Mouse (Mus musculus): Measurements from ENCODE around the gene Hist1h2bl.
"Not testable (repeated sequence)": the region's sequence is repeated elsewhere in the genome, so short reads cannot be mapped to it uniquely, and the experiment has no call there.

The Hist1h2bl gene

DNA sequence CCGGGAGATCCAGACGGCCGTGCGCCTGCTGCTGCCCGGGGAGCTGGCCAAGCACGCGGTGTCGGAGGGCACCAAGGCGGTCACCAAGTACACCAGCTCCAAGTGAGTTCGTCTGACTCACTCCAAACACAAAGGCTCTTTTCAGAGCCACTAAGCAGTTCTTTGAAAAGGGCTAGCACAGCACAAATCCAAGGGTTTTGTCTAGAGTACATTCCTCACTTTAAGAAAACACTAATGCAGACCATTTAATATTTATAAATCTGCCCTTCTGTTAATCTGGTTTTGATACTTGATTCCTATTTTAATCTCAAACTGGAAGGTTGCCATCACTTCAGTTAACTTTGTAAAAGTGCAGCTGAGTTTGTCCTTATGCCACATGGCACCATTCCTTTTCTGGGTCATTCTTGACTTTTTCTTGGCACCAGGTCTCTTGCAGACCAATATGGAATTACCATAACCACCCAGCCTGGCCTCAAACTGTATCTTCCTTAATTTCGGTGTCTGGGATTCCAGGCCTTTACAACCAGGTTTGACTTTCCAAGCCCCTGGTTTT, 6.5 kb upstream of the Hist1h2bl start:
- DNase-seq = no peak

DNA sequence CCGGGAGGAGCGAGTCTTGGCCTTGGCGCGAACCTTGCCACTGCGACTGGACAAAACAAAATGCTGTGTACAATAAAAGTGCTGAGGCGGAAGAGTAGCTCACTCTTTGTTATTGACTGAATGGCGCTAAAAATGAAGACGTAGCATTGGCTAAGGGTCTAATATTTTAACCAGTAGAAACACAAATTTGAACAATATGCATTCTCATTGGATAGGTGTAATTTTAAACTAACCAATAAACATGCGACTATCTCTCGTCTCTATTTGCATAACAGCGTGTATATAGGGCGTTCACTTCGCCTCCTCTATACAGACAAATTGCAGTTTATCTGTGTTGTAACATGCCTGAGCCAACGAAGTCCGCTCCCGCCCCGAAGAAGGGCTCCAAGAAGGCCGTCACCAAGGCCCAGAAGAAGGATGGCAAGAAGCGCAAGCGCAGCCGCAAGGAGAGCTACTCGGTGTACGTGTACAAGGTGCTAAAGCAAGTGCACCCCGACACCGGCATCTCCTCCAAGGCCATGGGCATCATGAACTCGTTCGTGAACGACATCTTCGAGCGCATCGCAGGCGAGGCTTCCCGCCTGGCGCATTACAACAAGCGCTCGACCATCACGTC, 5.9 kb upstream of the Hist1h2bl start, which contains the start of gene Hist1h2bm:
Gene Hist1h2bm (plus strand): TSS at position 288 of the 616 bp plus-strand sequence.
- peak; percentile 37 to 76 for DNase-seq

DNA sequence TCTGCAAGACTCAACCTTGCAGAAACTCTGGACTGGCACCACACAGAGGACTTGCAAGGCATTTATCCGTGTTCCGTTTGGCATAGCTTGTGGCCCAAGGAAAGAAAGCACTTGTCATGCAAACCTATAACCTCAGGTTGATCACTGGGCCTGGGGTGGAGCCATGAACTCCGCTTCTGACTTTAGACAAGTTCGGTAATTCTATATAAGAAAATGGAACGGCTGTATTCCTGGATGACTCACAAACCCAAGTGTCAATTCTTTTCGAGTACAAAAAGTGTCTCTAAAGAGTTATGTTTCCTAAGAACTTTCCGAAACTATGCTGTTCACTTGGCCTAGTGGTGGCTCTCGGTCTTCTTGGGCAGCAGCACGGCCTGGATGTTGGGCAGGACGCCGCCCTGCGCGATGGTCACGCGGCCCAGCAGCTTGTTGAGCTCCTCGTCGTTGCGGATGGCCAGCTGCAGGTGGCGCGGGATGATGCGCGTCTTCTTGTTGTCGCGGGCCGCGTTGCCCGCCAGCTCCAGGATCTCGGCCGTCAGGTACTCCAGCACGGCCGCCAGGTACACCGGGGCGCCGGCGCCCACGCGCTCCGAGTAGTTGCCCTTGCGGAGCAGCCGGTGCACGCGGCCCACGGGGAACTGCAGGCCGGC, 5.3 kb upstream of the Hist1h2bl start:
- DNase-seq = not testable (repeated sequence)

DNA sequence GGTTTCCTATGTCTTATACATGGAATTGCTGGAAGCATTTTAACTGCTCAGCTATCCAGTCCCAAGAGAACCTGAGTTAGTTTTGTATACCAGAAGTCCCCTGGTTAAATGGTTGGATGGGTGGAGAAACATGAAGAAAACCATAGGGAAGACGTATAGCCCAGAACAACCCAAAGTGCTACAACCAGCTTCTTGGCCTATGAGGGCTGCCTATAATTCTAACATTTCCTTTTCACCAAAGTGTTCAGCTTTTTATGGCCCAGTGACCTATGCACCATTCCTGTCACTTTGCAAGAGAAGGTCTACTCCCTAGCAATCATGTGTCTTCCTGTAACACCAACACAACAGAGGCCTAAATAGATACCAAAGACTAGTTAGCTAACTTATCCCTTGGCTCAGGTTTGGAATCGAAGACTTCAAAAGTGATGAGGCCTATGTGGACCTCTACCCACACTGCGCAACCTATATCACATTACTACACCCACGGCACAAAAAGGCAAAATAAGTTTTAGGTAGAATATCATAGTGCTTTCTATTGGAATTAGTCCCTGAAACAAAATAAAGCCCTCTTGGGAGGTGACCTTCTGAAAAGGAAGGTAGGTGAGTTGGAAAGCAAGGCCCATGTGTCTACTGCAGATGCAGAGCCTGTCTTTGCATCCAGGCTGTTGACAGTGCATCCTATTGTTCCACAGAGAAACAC, 2.6 kb upstream of the Hist1h2bl start:
- no peak for DNase-seq

DNA sequence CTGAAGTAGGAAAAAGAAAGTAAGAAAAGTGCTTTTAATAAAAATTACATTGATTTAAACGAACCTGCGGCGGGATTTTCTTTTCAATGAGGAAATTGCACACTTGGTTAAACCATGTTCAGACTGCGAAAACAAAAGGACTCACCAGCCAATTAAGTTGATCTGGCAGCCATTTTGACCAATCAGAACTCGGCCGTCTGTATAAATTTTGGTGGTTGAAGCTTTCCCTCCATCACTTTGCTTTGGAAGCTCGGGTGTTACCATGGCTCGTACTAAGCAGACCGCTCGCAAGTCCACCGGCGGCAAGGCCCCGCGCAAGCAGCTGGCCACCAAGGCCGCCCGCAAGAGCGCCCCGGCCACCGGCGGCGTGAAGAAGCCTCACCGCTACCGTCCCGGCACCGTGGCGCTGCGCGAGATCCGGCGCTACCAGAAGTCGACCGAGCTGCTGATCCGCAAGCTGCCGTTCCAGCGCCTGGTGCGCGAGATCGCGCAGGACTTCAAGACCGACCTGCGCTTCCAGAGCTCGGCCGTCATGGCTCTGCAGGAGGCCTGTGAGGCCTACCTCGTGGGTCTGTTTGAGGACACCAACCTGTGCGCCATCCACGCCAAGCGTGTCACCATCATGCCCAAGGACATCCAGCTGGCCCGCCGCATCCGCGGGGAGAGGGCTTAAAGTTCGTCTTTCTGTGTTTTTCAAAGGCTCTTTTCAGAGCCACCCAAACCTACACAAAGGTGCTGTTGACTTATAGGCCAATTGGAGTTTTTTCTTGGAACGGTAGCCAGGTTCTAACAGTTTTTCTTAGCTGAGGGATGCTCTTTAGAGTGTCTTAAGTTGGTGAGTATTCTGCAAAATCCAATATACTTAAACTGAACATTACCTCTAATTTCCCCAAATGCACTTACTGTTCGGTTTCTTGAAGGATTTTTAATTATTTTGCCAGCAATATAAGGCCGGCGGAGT, 1.7 kb upstream of the Hist1h2bl start, which contains the start of gene Hist1h3h:
Gene Hist1h3h (plus strand): TSS at position 263 of the 961 bp plus-strand sequence.
- peak; percentile 74 to 78 for DNase-seq

DNA sequence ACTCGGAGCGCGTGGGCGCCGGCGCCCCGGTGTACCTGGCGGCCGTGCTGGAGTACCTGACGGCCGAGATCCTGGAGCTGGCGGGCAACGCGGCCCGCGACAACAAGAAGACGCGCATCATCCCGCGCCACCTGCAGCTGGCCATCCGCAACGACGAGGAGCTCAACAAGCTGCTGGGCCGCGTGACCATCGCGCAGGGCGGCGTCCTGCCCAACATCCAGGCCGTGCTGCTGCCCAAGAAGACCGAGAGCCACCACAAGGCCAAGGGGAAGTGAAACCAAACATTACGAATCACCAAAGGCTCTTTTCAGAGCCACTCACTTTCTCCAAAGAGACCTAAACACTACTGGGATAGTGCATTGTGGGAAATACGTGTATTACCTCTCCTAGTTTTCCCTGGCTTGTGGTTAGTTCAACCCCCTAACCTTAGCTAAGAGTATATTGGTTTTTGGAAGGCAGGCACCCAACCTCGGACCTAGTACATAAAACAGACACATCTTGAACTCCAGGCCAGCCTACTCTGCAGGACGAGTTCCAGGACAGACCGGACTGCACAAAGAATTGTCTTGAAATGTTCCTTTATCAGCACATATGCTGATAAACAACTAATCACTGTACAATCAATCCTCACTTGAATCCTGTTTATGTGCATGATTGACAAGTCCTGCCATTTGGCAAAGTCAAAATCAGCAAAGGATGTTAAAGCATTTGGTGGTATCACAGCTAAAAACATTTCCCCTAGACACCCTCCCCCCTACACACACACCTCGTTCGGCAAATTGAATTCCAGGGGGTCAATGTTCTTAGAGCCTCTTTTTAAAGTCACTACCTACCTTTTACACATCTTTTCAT, 823 bp upstream of the Hist1h2bl start:
- not testable (repeated sequence) for DNase-seq

DNA sequence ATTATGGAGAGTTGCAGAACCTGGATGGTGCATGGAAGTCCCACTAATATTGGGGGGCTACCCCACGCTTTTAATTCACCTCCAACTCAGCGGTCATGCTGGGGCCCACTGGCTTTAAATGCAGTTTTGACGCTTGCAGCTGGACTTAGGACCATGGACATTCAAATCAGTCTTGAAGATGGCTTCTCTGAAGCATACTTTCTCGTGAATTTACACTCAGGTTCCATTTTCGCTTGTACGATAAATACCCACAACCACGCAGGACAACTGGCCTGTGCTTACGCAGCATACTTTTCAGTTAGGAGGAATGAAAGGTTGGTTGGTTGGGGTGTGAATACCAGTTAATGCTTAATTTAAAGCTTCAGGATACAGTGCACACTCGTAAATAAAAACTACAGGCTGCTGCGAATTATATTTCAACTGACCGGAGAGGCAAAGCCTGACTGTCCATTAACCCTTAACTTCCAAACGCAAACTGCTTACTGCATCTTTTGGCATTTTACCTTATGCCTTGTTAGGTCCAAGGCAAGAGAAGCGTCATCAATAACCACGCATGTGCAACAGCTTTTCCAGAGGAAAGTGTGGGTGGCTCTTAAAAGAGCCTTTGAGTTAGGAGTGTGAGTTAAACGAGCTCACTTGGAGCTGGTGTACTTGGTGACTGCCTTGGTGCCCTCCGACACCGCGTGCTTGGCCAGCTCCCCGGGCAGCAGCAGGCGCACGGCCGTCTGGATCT, 646 bp downstream of the Hist1h2bl start:
- DNase-seq = no peak

DNA sequence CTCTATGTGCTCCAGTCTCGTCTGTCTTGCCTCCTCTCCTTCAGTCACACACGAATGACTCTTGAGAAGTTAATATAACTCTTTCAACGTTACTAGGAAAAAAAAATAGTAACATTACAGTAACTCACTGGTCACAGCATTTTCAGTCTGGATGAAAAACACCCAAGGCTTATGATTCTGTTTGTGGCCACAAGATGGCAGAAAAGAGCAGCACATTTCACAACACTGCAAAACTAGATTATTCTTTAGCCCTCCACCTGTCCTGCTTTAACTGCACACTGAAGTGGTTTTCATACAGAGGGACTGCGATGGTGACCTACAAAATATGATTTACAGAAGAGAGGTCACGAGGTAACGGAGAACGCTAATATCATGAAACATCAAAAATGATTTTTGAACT, 1.2 kb downstream of the Hist1h2bl start:
- DNase-seq = peak; percentile 62 to 75

DNA sequence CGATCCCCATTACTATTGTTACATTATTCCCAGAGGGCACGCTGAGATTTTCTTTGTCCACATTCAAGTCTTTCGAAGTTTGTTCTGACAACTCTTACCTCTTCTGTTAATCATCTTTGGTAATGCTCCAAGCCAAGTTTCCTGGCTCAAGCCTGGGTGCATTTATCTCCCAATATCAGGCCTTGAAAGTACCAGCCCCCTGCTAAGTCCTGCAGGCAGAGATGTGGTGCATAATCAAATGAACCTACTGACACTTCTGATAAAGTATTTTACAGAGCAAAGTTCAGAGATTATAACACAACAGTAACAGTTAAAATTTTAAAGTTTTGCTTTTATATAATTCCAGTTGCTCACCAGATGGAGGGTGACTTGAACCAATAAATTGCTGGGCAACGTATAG, 4.2 kb downstream of the Hist1h2bl start:
- DNase-seq = no peak

DNA sequence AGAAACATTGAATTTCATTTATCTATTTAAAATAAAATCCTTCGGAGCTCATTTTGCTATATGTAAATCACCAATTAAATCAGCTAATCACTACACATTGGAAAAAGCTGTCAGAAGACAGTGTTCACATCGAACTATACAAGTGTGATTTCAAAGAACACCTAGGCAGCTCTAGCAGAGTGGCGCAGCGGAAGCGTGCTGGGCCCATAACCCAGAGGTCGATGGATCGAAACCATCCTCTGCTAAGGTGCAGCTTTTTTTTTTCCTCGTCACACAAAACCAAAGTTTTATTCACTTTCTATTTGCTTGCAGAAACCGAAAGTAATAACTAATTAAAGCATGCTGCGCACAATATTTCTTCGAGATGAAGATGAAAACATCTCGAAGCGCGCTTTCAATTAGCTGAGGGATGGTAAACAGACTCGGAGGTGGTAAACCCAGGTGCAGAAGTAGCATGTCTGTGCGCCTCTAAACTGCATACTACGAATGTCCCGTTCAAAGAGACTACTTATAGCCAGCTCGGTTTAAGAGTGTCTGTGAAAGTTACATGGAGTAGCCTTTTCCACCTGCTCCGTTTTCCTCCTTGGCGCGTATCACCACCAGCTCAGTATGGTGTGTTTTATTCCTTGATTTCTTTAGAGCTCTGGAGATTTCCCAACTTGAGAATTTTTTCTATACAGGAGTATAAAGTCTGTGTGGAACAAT, 5.0 kb downstream of the Hist1h2bl start:
- peak; percentile 68 to 81 for DNase-seq

DNA sequence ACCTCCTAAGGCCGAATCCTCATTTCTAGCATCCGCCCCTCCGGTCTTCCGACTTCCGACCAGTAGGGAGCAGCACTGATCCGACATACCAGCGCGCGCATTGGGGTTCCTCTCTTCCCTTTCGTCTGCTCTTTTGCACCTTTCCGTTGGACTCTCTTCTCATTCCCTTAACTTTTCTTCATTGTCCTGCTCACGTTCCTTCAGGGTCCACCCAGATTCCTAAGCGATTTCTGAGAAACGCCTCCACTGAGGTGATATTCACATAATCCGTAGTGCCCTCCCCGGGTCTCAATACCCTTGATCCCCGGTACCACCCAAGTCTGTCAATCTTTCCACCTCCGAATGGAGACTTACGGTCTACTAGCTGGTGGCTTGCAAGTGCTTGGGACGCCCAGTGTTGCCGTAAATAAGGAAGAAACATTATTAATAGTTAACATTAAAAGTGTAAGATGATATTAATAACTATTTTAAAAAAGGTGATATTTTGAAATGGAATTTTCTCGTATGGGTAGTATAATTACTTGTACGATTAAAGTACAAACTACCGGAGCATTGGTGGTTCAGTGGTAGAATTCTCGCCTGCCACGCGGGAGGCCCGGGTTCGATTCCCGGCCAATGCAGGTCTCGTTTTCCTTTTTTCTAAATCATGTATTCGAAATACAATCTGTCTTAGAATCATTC, 5.8 kb downstream of the Hist1h2bl start:
- DNase-seq = peak; percentile 87 to 93

DNA sequence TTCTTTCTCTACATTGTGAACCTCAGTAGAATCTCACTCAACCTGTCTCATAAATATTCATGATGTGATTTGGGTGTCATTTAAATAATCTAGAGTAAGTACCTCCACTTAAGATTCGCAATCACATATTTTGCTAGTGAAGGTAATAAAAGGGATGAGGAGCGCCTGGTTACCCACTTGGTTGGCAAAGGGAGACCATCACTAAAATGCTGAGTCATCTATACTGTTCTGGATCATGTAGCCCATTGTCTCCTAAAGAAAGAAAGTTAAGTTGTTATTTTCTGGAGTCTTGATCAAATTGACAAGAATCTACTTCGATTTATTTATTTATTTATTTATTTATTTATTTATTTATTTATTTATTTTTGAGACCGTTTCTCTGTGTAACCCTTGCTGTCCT, 9.3 kb downstream of the Hist1h2bl start:
- DNase-seq = no peak

DNA sequence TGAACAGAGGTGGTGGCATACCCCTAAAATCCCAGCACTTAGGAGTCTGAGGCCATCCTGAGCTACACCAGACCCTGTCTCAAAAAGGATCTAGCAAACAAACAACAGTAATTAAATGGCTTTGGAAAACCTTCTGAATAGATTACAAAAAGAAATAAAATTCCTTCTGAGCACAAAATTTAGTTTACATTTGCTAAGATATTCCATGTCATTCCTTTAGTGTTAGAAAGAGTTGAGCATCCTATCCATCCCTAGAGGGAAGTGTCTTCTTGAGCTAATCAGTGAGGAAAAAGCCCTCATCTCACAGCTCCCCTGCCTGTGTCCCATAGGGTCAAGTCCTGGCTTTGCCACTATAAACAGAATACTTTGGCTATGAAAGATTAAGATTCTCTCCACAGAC, 18.1 kb downstream of the Hist1h2bl start, which contains the start of gene Olfr1359:
Gene Olfr1359 (plus strand): TSS at position 301 of the 400 bp plus-strand sequence.
- no peak for DNase-seq

DNA sequence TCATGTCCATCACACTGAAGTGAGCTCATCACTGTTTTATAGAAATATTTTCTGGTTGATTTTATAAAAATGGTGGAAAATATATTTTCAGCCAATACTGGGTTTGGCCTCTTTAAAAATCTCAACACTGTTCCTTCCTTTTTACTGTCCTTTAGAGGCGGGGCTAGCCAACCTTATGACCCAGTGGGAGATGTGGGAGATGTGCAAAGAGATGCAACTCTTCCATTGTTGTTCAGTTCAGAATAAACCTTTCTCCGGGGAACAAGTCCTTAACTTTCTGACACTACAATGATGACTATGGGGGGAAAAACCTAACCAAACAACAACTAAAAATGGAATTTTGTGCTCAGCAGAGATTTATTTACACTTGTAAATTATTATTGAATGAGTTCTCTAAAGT, 38.6 kb downstream of the Hist1h2bl start, which contains the start of gene Olfr1360:
Gene Olfr1360 (minus strand): TSS at position 101 of the 400 bp plus-strand sequence.
- DNase-seq = no peak

Data from kidney, postnatal 36 days (tissue).